Mouse (Mus musculus) midbrain, postnatal 0 days (tissue): ENCODE data around the gene Nkiras2. TPM values are rescaled to one million over a fixed set of nuclear protein-coding genes. Genes with fewer than 3 reads are reported as not detected.
"Not testable (repeated sequence)": the region's sequence is repeated elsewhere in the genome, so short reads cannot be mapped to it uniquely, and the experiment has no call there.

Experiments
- ATAC-seq: fragments of 200-750 bp; cut with Nextera tagmentation; 2 replicates; pipeline ENCODE4 v1.8.0; 2017; ENCODE audit warnings: moderate number of reproducible peaks, mild to moderate bottlenecking, moderate TSS enrichment, moderate library complexity; ENCODE audit not compliant: low FRiP score
- DNase-seq: peaks from one replicate; pipeline ENCODE4 v3.0.0-alpha.2; 2015; ENCODE audit warnings: low spot score
- H3K27ac ChIP-seq: fragments of 300-500 bp; sonication (generic); 2 replicates; pipeline ENCODE4 v1.5.1; 2014; ENCODE audit warnings: low read depth, mild to moderate bottlenecking, low read length, mixed read lengths
- H3K27me3 ChIP-seq: fragments of 300-500 bp; sonication (generic); 2 replicates; pipeline ENCODE4 v1.6.1; 2014; ENCODE audit warnings: low read length, control low read depth, mixed read lengths; ENCODE audit not compliant: insufficient read depth
- H3K36me3 ChIP-seq: fragments of 300-500 bp; sonication (generic); 2 replicates; pipeline ENCODE4 v1.6.1; 2014; ENCODE audit warnings: low read length, control low read depth, mixed read lengths; ENCODE audit not compliant: insufficient read depth
- H3K4me1 ChIP-seq: fragments of 300-500 bp; sonication (generic); 2 replicates; pipeline ENCODE4 v1.6.1; 2014; ENCODE audit warnings: mild to moderate bottlenecking, control low read depth, antibody characterized with exemption, low read length, mixed read lengths; ENCODE audit not compliant: insufficient read depth
- H3K4me2 ChIP-seq: fragments of 300-500 bp; sonication (generic); 2 replicates; pipeline ENCODE4 v1.6.1; 2014; ENCODE audit warnings: low read depth, mild to moderate bottlenecking, low read length, mixed read lengths; ENCODE audit not compliant: poor library complexity, severe bottlenecking
- H3K4me3 ChIP-seq: fragments of 300-500 bp; sonication (generic); 2 replicates; pipeline ENCODE4 v1.5.1; 2014; ENCODE audit warnings: low read depth, mild to moderate bottlenecking, low read length, moderate library complexity
- H3K9ac ChIP-seq: fragments of 300-500 bp; sonication (generic); replicated peaks from 2 replicates; pipeline ENCODE4 v1.6.1; 2014; ENCODE audit warnings: mild to moderate bottlenecking, low read length, moderate library complexity, mixed read lengths; ENCODE audit not compliant: poor library complexity, severe bottlenecking
- H3K9me3 ChIP-seq: fragments of 300-500 bp; sonication (generic); 2 replicates; pipeline ENCODE4 v1.6.1; 2016; ENCODE audit warnings: low read length, control low read depth
- CTCF ChIP-seq: IDR thresholded peaks from 2 replicates; pipeline ENCODE4 v1.5.1; 2016; ENCODE audit warnings: antibody characterized with exemption, mild to moderate bottlenecking
- WGBS: fragments of 180-500 bp; shearing (Covaris S2); extraction: QIAGEN DNeasy Blood & Tissue Kit; methylation state at CpG from one replicate; pipeline ENCODE4 v1.1.7; 2014; 5-methylcytosine and 5-hydroxymethylcytosine counted together
- polyA plus RNA-seq: library from polyadenylated mRNA; unstranded; fragments of >200 nt; fragmentation: Nextera tagmentation; extraction: Ambion mirVana; gene quantifications from 2 replicates; pipeline ENCODE4 v1.2.1, GENCODE M21; 2015
- total RNA-seq: library from RNA; depleted of rRNA; stranded (reverse); fragments of >200 nt; gene quantifications from 2 replicates; pipeline ENCODE4 v1.2.3, GENCODE M21; 2014

The Nkiras2 gene
- total and polyA plus RNA-seq, 2 experiments from 2014 or later, result 80.9 to 125 TPM

GRCm38 (mm10) chr11:100609997-100610680, 8.9 kb upstream of the Nkiras2 start:
- Histone ChIP-seq H3K4me1 (no peaks in the 10 kb centered on the region), H3K4me2 (no peak overlapping the region), H3K4me3 (no peak overlapping the region), H3K36me3 (no peaks in the 10 kb centered on the region), H3K27me3 (no peaks in the 10 kb centered on the region), H3K9ac (no peak overlapping the region), H3K9me3 (no peaks in the 10 kb centered on the region), H3K27ac (peak overlapping the region; percentile 21; the same call in 1 of the 2 replicates)
- TF ChIP-seq CTCF, result no peak
- no peak for DNase-seq
- 80% methylated on average over 9 of the region's 9 CpGs for WGBS
- ATAC-seq, result no peak

DNA sequence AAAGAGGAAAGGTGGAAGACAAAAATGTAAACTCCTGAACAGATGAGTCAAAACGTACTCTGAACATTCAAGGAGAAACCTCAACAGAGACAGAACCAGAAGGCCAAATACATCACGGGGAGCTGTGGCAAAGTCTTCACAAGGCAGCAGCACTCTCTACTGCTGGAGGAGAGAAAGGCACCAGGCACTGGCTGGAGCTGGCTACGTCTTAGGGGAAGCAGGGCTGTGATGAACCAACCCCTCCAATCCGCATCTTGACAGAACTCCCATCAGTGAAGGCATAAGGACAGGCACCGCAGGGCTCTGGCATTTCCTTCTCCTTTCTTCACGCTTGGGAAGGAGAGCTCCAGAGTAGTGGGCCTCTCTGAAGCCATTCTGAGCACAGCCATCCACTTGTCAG, 7.4 kb upstream of the Nkiras2 start:
- WGBS, result 88% methylated on average over 6 of the region's 6 CpGs

DNA sequence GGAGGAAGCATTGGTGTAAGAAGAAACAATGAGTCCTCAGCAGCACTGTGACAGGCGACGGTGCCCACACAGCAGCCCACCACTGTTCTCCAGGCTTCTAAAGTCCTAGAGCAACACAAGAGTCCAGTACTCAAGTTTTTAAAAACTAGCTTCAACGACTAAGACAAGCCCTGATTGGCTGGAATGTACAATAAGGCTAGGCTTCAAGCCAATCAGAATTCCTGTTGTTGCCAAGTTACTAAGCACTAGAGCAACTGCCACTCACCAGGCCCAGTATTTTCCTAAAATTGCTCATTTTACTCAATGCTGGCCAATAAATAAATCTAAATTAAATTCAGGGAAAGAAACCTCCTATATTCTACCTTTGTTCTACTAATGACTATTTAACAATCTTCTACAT, 5.8 kb upstream of the Nkiras2 start:
- H3K36me3 ChIP-seq, result no peaks in the 10 kb centered on the region
- TF ChIP-seq CTCF, result no peak
- DNase-seq (peak; percentile 73), ATAC-seq (no peak)
- no peak overlapping the region for H3K9ac ChIP-seq
- H3K4me2 ChIP-seq, result no peak overlapping the region
- H3K4me1 ChIP-seq, result peaks cover 4% of the 10 kb centered on the region
- no peak overlapping the region for H3K27ac ChIP-seq
- no peaks in the 10 kb centered on the region for H3K27me3 ChIP-seq
- H3K4me3 ChIP-seq, result no peak overlapping the region
- no peaks in the 10 kb centered on the region for H3K9me3 ChIP-seq
- 79% methylated on average over 3 of the region's 3 CpGs for WGBS

More for the DNA sequence above, 7.4 kb upstream of the Nkiras2 start:
- Histone ChIP-seq H3K4me2 (no peak overlapping the region), H3K36me3 (no peaks in the 10 kb centered on the region), H3K27ac (no peak overlapping the region), H3K4me1 (no peaks in the 10 kb centered on the region), H3K4me3 (no peak overlapping the region), H3K27me3 (no peaks in the 10 kb centered on the region), H3K9ac (no peak overlapping the region), H3K9me3 (no peaks in the 10 kb centered on the region)
- DNase-seq (peak; percentile 19), ATAC-seq (no peak)
- TF ChIP-seq CTCF, result no peak; the same call in 1 of the 2 replicates

GRCm38 (mm10) chr11:100616332-100616731, 2.7 kb upstream of the Nkiras2 start:
- no peak overlapping the region for H3K4me2 ChIP-seq
- no peak overlapping the region for H3K27ac ChIP-seq
- DNase-seq (no peak), ATAC-seq (no peak)
- no peak overlapping the region for H3K9ac ChIP-seq
- H3K27me3 ChIP-seq, result no peaks in the 10 kb centered on the region
- H3K4me1 ChIP-seq, result peaks cover 4% of the 10 kb centered on the region
- H3K9me3 ChIP-seq, result no peaks in the 10 kb centered on the region
- H3K4me3 ChIP-seq, result no peak overlapping the region
- no peaks in the 10 kb centered on the region for H3K36me3 ChIP-seq
- no peak for TF ChIP-seq CTCF
- WGBS, result 83% methylated on average over 5 of the region's 5 CpGs

- H3K4me2 ChIP-seq, H3K9me3 ChIP-seq, ATAC-seq, H3K27ac ChIP-seq, H3K4me1 ChIP-seq, DNase-seq, H3K27me3 ChIP-seq, H3K9ac ChIP-seq, H3K4me3 ChIP-seq, H3K36me3 ChIP-seq: not testable (repeated sequence)
- WGBS, result 92% methylated on average over 7 of the region's 7 CpGs
These were observed 2.2 kb upstream of the Nkiras2 start for GRCm38 (mm10) chr11:100616836-100617235.

- no peak overlapping the region for H3K4me2 ChIP-seq
- TF ChIP-seq CTCF, result no peak
- H3K4me1 ChIP-seq, result peaks cover 4% of the 10 kb centered on the region
- no peak overlapping the region for H3K27ac ChIP-seq
- no peak overlapping the region for H3K9ac ChIP-seq
- H3K4me3 ChIP-seq, result no peak overlapping the region
- H3K36me3 ChIP-seq, result no peaks in the 10 kb centered on the region
- DNase-seq (no peak), ATAC-seq (no peak)
- 89% methylated on average over 4 of the region's 4 CpGs for WGBS
- H3K9me3 ChIP-seq, result no peaks in the 10 kb centered on the region
- no peaks in the 10 kb centered on the region for H3K27me3 ChIP-seq
These were observed 1.6 kb upstream of the Nkiras2 start for GRCm38 (mm10) chr11:100617480-100617879.
